ENCODE assay signal across 7 mouse cellular contexts in genomic region chr1:39340647-39341046, GRCm38 (mm10). TPM values are rescaled to one million over a fixed set of nuclear protein-coding genes. Genes with fewer than 3 reads are reported as not detected.
A peak's percentile ranks its signal among the peaks of the same experiment; 100 is the strongest.
DNase-seq lines count a peak whose midpoint lies in the region; ATAC-seq and TF ChIP-seq lines count a peak whose summit lies in the region.

No protein-coding gene starts in this region.

- DNase-seq in CH12.LX (ENCODE audit: extremely low read depth): peak; percentile 64
- DNase-seq in c-Kit-positive CD71-positive TER-119-positive erythroid progenitor cells, embryonic 14.5 days (ENCODE audit: low spot score): peak; percentile 14
- DNase-seq in kidney, adult 2 months: peak; percentile 75
- DNase-seq in lung, postnatal 0 days (ENCODE audit: low spot score): peak; percentile 89
- DNase-seq in retina, postnatal 1 day: peak; percentile 78

- no peaks in the 10 kb centered on the region for H3K9me3 ChIP-seq in CH12.LX (replicated peaks; ENCODE audit: low read length)
- H3K9me3 ChIP-seq in forebrain, embryonic 16.5 days (ENCODE audit: control insufficient read depth, low read length): no peaks in the 10 kb centered on the region
- H3K9me3 ChIP-seq in lung, postnatal 0 days (ENCODE audit: low read length): no peaks in the 10 kb centered on the region

- H3K27me3 ChIP-seq in C2C12 (ENCODE audit: control insufficient read depth, insufficient read depth, insufficient read length): no peaks in the 10 kb centered on the region
- no peaks in the 10 kb centered on the region for H3K27me3 ChIP-seq in CH12.LX (replicated peaks)
- H3K27me3 ChIP-seq in forebrain, embryonic 16.5 days (replicated peaks; ENCODE audit: control insufficient read depth, insufficient read depth, low read length): no peaks in the 10 kb centered on the region
- H3K27me3 ChIP-seq in kidney, adult 2 months (replicated peaks; ENCODE audit: control insufficient read depth, insufficient read depth, low read length): no peaks in the 10 kb centered on the region
- no peaks in the 10 kb centered on the region for H3K27me3 ChIP-seq in lung, postnatal 0 days (replicated peaks; ENCODE audit: insufficient read depth, low read length)

- dilution Hi-C loops in CH12.LX (cut with MboI; ENCODE audit: extremely low pct_ligation_motif_present, extremely low pct_unique_long_range_greater_than_20kb, low sequenced_read_pairs): no loop called here

- H3K4me3 ChIP-seq in C2C12 (ENCODE audit: insufficient read depth, poor library complexity, severe bottlenecking): no peak overlapping the region
- H3K4me3 ChIP-seq in CH12.LX (replicated peaks in 1 of 3; ENCODE audit: low read depth in 2 of 3, low read length in 2 of 3, poor library complexity in 1 of 3): no peak overlapping the region
- H3K4me3 ChIP-seq in forebrain, embryonic 16.5 days (replicated peaks; ENCODE audit: low read length): no peak overlapping the region
- H3K4me3 ChIP-seq in kidney, adult 2 months (ENCODE audit: insufficient read depth, low read depth, low read length): no peak overlapping the region
- H3K4me3 ChIP-seq in lung, postnatal 0 days (ENCODE audit: low read depth, low read length): no peak overlapping the region

- no peak overlapping the region for H3K9ac ChIP-seq in CH12.LX (ENCODE audit: insufficient read depth, low read depth)
- no peak overlapping the region for H3K9ac ChIP-seq in forebrain, embryonic 16.5 days (replicated peaks; ENCODE audit: low read depth, low read length)
- no peak overlapping the region for H3K9ac ChIP-seq in lung, postnatal 0 days (replicated peaks; ENCODE audit: low read depth)

- peaks cover 0 to 10% of the 10 kb centered on the region in 2 experiments; a peak in 2 of 4 replicates for H3K4me1 ChIP-seq in CH12.LX (ENCODE audit: control insufficient read depth in 1 of 2, insufficient read depth in 2 of 2)
- H3K4me1 ChIP-seq in forebrain, embryonic 16.5 days (replicated peaks; ENCODE audit: control insufficient read depth, insufficient read depth, low read length): 0 out of 2 replicates have a peak, but pooled peaks cover 4% of the 10 kb centered on the region
- H3K4me1 ChIP-seq in kidney, adult 2 months (ENCODE audit: control insufficient read depth, insufficient read depth, low read length): no peaks in the 10 kb centered on the region
- H3K4me1 ChIP-seq in lung, postnatal 0 days (ENCODE audit: insufficient read depth, low read depth, low read length): no peaks in the 10 kb centered on the region

- no peak overlapping the region for H3ac ChIP-seq in C2C12 (ENCODE audit: control insufficient read depth, insufficient read length, low read depth)

- H3K79me2 ChIP-seq in C2C12 (ENCODE audit: control insufficient read depth, insufficient read depth) (no peaks in the 10 kb centered on the region), CH12.LX (replicated peaks; ENCODE audit: control insufficient read depth, extremely low read depth, insufficient read depth, poor library complexity, severe bottlenecking) (no peaks in the 10 kb centered on the region; the same call in 1 of the 2 replicates)

- TF ChIP-seq RAD21 in CH12.LX (IDR thresholded peaks at IDR 0.05; ENCODE audit: low read depth, low read length): peak; percentile 80

- TF ChIP-seq POLR2A in CH12.LX (IDR thresholded peaks at IDR 0.05; ENCODE audit: low read depth, low read length): no peak
- no peak for TF ChIP-seq POLR2A in kidney, adult 2 months (IDR thresholded peaks at IDR 0.05; ENCODE audit: low read depth, low read length)

- in situ Hi-C loops in CH12.LX (cut with MboI; ENCODE audit: low pct_ligation_motif_present, low pct_unique_long_range_greater_than_20kb, low sequenced_read_pairs): loop anchor here (10.0 kb wide), 1 partner anchor 336 kb away; no protein-coding TSS in a partner anchor

- peak; percentile 21 for TF ChIP-seq CTCF in C2C12 (IDR thresholded peaks at IDR 0.05; ENCODE audit: control insufficient read depth, insufficient read depth, insufficient read length)
- peak in 1 of 2 experiments; percentile 80; a peak in 2 of 4 replicates for TF ChIP-seq CTCF in CH12.LX (conservative IDR thresholded peaks at IDR 0.05 in 1 of 2, IDR thresholded peaks at IDR 0.05 in 1 of 2; ENCODE audit: low read depth in 2 of 2, low read length in 2 of 2)
- TF ChIP-seq CTCF in kidney, adult 2 months (conservative IDR thresholded peaks at IDR 0.05; ENCODE audit: insufficient read depth, insufficient read length, low read depth, low read length): peak; percentile 84
- peak; percentile 84 for TF ChIP-seq CTCF in lung, postnatal 0 days (IDR thresholded peaks at IDR 0.05)

- ATAC-seq in forebrain, embryonic 16.5 days: peak; percentile 26; the same call in 1 of the 2 replicates
- peak; percentile 76 for ATAC-seq in lung, postnatal 0 days

- no peak overlapping the region for H3K4me2 ChIP-seq in CH12.LX (ENCODE audit: insufficient read depth, low read depth, poor library complexity, severe bottlenecking)
- H3K4me2 ChIP-seq in forebrain, embryonic 16.5 days (ENCODE audit: low read length): no peak overlapping the region
- H3K4me2 ChIP-seq in lung, postnatal 0 days (replicated peaks; ENCODE audit: low read depth, low read length): no peak overlapping the region

- no peak overlapping the region for H3K27ac ChIP-seq in CH12.LX (ENCODE audit: insufficient read depth, low read depth)
- H3K27ac ChIP-seq in forebrain, embryonic 16.5 days (ENCODE audit: low read length): no peak overlapping the region
- no peak overlapping the region for H3K27ac ChIP-seq in kidney, adult 2 months (ENCODE audit: insufficient read depth, low read depth, low read length)
- no peak overlapping the region for H3K27ac ChIP-seq in lung, postnatal 0 days (ENCODE audit: low read length)

- no peaks in the 10 kb centered on the region for H3K79me3 ChIP-seq in C2C12 (ENCODE audit: low read depth)

- no peaks in the 10 kb centered on the region for H3K36me3 ChIP-seq in C2C12 (ENCODE audit: control insufficient read depth, insufficient read depth)
- H3K36me3 ChIP-seq in CH12.LX (replicated peaks in 1 of 2; ENCODE audit: control insufficient read depth in 1 of 2, insufficient read depth in 1 of 2, low read length in 1 of 2): no peaks in the 10 kb centered on the region
- H3K36me3 ChIP-seq in forebrain, embryonic 16.5 days (ENCODE audit: control insufficient read depth, insufficient read depth): no peaks in the 10 kb centered on the region
- H3K36me3 ChIP-seq in kidney, adult 2 months (ENCODE audit: control insufficient read depth, insufficient read depth, low read length): no peaks in the 10 kb centered on the region
- no peaks in the 10 kb centered on the region for H3K36me3 ChIP-seq in lung, postnatal 0 days (ENCODE audit: insufficient read depth, low read length)

- 15% methylated on average over 8 of the region's 8 CpGs for WGBS in forebrain, embryonic 16.5 days
- 18% methylated on average over 8 of the region's 8 CpGs for WGBS in kidney, adult 2 months
- WGBS in lung, postnatal 0 days: 9% methylated on average over 8 of the region's 8 CpGs

- TF ChIP-seq EP300 in CH12.LX (IDR thresholded peaks at IDR 0.05; ENCODE audit: low read length): no peak
- no peak for TF ChIP-seq EP300 in lung, postnatal 0 days (IDR thresholded peaks at IDR 0.05)

TF ChIP-seq in C2C12, 6 proteins besides CTCF, POLR2A, EP300 and RAD21:
- TF ChIP-seq FOSL1 (IDR thresholded peaks at IDR 0.05; ENCODE audit: insufficient read depth, low read length, poor library complexity, severe bottlenecking) (no peak), MAX (IDR thresholded peaks at IDR 0.05) (no peak), MYOD1 (IDR thresholded peaks at IDR 0.05; ENCODE audit: control insufficient read depth, insufficient read length, low read depth) (no peak), CEBPB (IDR thresholded peaks at IDR 0.05; ENCODE audit: low read depth) (no peak), USF1 (IDR thresholded peaks at IDR 0.05; ENCODE audit: low read depth) (no peak), MYOG (IDR thresholded peaks at IDR 0.05; ENCODE audit: control insufficient read depth, extremely low read depth, insufficient read length) (no peak)
TF ChIP-seq in C2C12: peak in this region for 0.

TF ChIP-seq in CH12.LX, 34 proteins besides CTCF, POLR2A, EP300 and RAD21:
- TF ChIP-seq NRF1 (IDR thresholded peaks at IDR 0.05; ENCODE audit: low read depth, low read length): no peak
- peak; percentile 85 for TF ChIP-seq SMC3 (IDR thresholded peaks at IDR 0.05; ENCODE audit: low read depth, low read length)
- no peak for TF ChIP-seq CHD2 (IDR thresholded peaks at IDR 0.05; ENCODE audit: low read length)
- TF ChIP-seq ZC3H11A (IDR thresholded peaks at IDR 0.05; ENCODE audit: low read depth, low read length): peak; percentile 32; the same call in 1 of the 2 replicates
- TF ChIP-seq BHLHE40 (IDR thresholded peaks at IDR 0.05; ENCODE audit: low read depth, low read length): peak; percentile 87
- TF ChIP-seq MAZ (IDR thresholded peaks at IDR 0.05; ENCODE audit: low read depth, low read length): no peak
- TF ChIP-seq UBTF (IDR thresholded peaks at IDR 0.05; ENCODE audit: low read depth, low read length): no peak
- TF ChIP-seq ETS1 (conservative IDR thresholded peaks at IDR 0.05; ENCODE audit: low read depth, low read length): no peak
- TF ChIP-seq ZKSCAN1 (IDR thresholded peaks at IDR 0.05; ENCODE audit: borderline replicate concordance, low read depth, low read length): no peak
- TF ChIP-seq NELFE (IDR thresholded peaks at IDR 0.05; ENCODE audit: low read depth, low read length): no peak
- TF ChIP-seq E2F4 (IDR thresholded peaks at IDR 0.05; ENCODE audit: insufficient replicate concordance, low read depth, low read length): no peak
- peak; percentile 68; the same call in 1 of the 2 replicates for TF ChIP-seq MYC (IDR thresholded peaks at IDR 0.05; ENCODE audit: low read depth, low read length)
- TF ChIP-seq USF2 (conservative IDR thresholded peaks at IDR 0.05; ENCODE audit: low read depth, low read length): no peak
- peak; percentile 84 for TF ChIP-seq MAX (IDR thresholded peaks at IDR 0.05; ENCODE audit: low read length)

RNA-seq across cellular contexts. Expression of gene Rpl31, which starts 27.0 kb away (rescaled TPM):
- polyA plus RNA-seq in C2C12 (2012; fragmentation: generic; extraction: Trizol): 1,915 TPM
- 1,766 and 2,121 TPM in 2 replicates for total RNA-seq in CH12.LX (2012; rRNA removed)
- 1,044 and 1,145 TPM in 2 replicates for total RNA-seq in CH12.LX (2014; rRNA removed)
- 795 and 949 TPM in 2 replicates for polyA plus RNA-seq in CH12.LX (2012; ENCODE audit: insufficient read length, low read depth)
- polyA plus RNA-seq in forebrain, embryonic 16.5 days (2015; fragmentation: Nextera tagmentation; extraction: Ambion mirVana): 288 and 293 TPM in 2 replicates
- 209 and 261 TPM in 2 replicates for polyA plus RNA-seq in kidney, adult 2 months (2012; rRNA removed)
- polyA plus RNA-seq in lung, postnatal 0 days (2015; fragmentation: Nextera tagmentation; extraction: Ambion mirVana): 379 and 423 TPM in 2 replicates

Comparison
In these comparisons a context has a peak if more than half of its experiments do, and no peak if none do; other contexts are left out.
1. DNase-seq: peak in every context shown above with its lines; median percentile 89 in lung, postnatal 0 days; 78 in retina, postnatal 1 day; 75 in kidney, adult 2 months; 64 in CH12.LX; 14 in c-Kit-positive CD71-positive TER-119-positive erythroid progenitor cells, embryonic 14.5 days.